Mouse (Mus musculus) lung, adult 2 months (tissue): ENCODE measurements around the gene Bcl2.

Source experiments
- CTCF ChIP-seq: fragments of 200-500 bp; IDR thresholded peaks from 2 replicates; pipeline ENCODE4 v1.5.1; 2011; ENCODE audit warnings: mild to moderate bottlenecking, low read length, control low read depth; ENCODE audit not compliant: insufficient read depth
- POLR2A ChIP-seq: fragments of 200-500 bp; IDR thresholded peaks from 2 replicates; pipeline ENCODE4 v1.6.1; 2011; ENCODE audit warnings: low read depth, mild to moderate bottlenecking, control low read depth, low read length, borderline replicate concordance; ENCODE audit errors: extremely low read depth

DNA sequence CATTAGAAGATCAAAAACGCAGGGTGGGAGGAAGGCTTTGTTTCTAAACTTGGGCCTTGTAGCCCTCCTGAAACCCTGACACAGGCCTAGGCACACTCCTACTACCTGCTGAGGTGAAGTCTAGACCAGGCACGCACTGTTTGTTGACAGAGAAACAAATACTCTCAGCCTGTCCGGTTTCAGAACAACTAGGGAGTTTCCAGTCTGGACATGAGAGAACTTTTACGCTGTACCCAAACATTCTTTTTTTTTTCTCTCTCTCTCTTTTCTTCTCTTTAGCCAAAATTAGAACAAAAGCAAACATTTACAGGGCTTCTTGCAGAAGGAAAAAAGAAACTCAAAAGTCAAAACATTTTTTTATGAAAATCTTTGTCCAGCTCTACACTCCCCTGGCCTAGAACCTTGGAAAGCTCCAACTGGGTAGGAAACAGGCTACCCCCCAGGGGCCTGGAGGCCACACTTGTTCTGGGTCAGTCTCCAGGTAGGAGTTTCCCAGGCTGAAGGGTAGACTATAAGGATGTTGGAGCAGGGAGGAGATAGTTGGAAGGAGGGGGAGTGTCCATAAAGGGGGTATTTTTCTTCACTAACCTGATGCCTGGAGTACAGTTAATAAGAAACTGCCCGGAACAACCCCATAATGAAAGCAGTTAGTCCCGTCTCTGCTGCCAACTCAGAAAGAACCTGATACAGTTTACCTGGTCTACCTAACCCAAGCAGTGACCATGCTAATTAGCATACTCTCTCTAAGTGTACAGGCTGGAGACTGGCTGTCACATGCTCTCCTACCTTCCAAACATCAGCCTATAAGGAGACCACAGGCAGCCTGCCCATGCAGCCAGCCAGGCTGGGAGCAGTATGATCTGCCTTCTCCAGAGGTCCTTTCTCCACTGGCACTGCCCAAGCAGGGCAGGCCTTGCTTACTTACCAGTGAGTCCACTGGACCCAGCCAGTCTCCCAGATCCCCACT, 147.7 kb downstream of the Bcl2 start:
- TF ChIP-seq POLR2A, result no peak
- TF ChIP-seq CTCF, result no peak
